Mouse (Mus musculus): ENCODE results near the gene Fam227a.

DNA sequence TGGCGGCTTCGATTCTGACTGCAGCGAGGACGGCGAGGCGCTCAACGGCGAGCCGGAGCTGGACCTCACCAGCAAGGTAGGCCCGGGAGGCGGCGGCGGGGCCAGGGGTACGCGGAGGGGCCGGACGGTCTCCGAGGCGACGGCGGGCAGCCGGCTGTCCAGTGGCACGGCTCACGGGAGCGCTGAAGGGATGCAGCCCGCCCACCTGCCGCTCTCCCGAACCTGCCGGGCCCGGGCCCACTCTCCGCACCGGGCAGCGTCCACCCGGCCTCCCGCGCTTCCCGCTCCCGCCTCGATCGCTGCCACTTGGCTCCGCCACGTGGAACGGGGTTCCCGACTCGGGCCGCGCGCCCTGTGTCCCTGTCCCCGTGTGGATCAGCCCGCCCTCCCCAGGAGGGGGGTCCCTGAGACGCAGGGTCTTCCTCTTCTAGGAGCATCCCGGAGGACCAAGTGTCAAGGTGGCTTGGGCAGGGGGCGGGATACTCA lies 32.3 kb upstream of the Fam227a start:
- no peak for TF ChIP-seq POLR2A (IDR thresholded peaks at IDR 0.05; ENCODE audit: insufficient read length, low read depth)
- no peak for TF ChIP-seq SRF (IDR thresholded peaks at IDR 0.05; ENCODE audit: control insufficient read depth, insufficient read length, low read depth)
- TF ChIP-seq MYOD1 (IDR thresholded peaks at IDR 0.05; ENCODE audit: control insufficient read depth in 1 of 3, insufficient read length in 2 of 3, low read depth in 2 of 3) = no peak
- TF ChIP-seq TCF3 (IDR thresholded peaks at IDR 0.05; ENCODE audit: insufficient read length, low read depth) = no peak
- no peak for TF ChIP-seq E2F4 (IDR thresholded peaks at IDR 0.05; ENCODE audit: insufficient read depth)
